Mouse (Mus musculus) forebrain, embryonic 12.5 days (tissue): ENCODE results near the gene 1110032F04Rik. TPM values are rescaled to one million over a fixed set of nuclear protein-coding genes. Genes with fewer than 3 reads are reported as not detected.

Experiments
- polyA plus RNA-seq: library from polyadenylated mRNA; unstranded; fragments of >200 nt; fragmentation: Nextera tagmentation; extraction: Ambion mirVana; gene quantifications from 2 replicates; pipeline ENCODE4 v1.2.1, GENCODE M21; 2016

1110032F04Rik gene
- polyA plus RNA-seq, 1 experiment from 2014 or later, result 1.5 TPM

Other genes with a start within 250 kb of the 1110032F04Rik start
- 0.24 TPM in 1 of 2 replicates, not detected in the other for gene Il12a, start 178.9 kb upstream of the 1110032F04Rik start, polyA plus RNA-seq
- gene Ift80, start 135.0 kb downstream of the 1110032F04Rik start, polyA plus RNA-seq, result 17.6 and 18.7 TPM in 2 replicates
- 200 and 232 TPM in 2 replicates for gene Smc4, start 135.2 kb downstream of the 1110032F04Rik start, polyA plus RNA-seq
- gene Trim59, start 175.2 kb downstream of the 1110032F04Rik start, polyA plus RNA-seq, result 183 and 189 TPM in 2 replicates